Mouse (Mus musculus): ENCODE data around the gene Tubgcp5. TPM values are rescaled to one million over a fixed set of nuclear protein-coding genes. Genes with fewer than 3 reads are reported as not detected.
A peak's percentile ranks its signal among the peaks of the same experiment; 100 is the strongest.

The Tubgcp5 gene
- polyA plus RNA-seq (2014; fragmentation: Nextera tagmentation; extraction: Ambion mirVana): 31.6 and 33.0 TPM in 2 replicates

DNA sequence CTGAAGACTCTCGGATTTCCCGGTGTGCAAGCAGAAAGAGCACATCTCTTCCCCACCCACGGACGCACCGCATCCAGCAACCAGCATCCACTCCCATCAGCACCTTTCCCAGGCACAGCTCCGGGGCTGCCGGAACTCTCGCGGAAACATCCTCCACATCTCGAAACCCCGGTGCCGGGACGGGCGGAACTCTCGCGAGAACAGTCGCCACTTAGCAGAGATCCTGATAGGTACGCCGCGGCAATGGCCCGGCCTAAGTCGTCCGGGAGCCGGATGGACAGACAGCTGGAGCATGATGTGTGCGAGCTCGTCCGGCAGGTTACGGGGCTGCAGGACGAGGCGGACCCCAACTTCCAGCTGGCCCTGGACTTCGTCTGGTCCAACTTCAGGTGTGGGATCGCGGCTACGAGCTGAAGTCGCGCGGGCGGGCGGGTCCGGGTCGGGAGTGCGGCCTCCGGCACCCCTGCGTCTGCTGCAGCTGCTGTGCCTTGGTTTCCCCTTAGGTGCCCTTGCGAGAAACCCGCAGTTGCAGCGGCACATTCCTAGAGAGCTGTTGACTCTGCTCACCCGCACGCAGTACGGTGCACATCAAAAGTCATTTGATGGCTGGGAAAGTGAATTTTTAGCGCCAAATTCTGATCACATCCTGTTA lies at the start of gene Tubgcp5:
Gene Tubgcp5, plus strand, starts transcription at position 203 of the 652 bp plus-strand sequence.
- H3K4me2 ChIP-seq (ENCODE audit: low read depth, low read length): peak within 1 kb of the TSS; percentile 64
- ATAC-seq (replicated peaks; ENCODE audit: insufficient number of reproducible peaks, low FRiP score, low TSS enrichment, low read depth) (peak; percentile 99), DNase-seq (ENCODE audit: low spot score) (peak; percentile 98)
- under 1% methylated on average over 51 of the region's 51 CpGs for WGBS
- no peaks in the 10 kb centered on the region for H3K27me3 ChIP-seq (ENCODE audit: control insufficient read depth, insufficient read depth, low read length)
- peak within 1 kb of the TSS; percentile 87 for H3K9ac ChIP-seq (replicated peaks; ENCODE audit: low read length)
- H3K9me3 ChIP-seq (replicated peaks; ENCODE audit: control insufficient read depth, low read length): no peaks in the 10 kb centered on the region
- no peak within 1 kb of the TSS for H3K27ac ChIP-seq (replicated peaks; ENCODE audit: low read depth, low read length)
- H3K36me3 ChIP-seq (replicated peaks; ENCODE audit: control insufficient read depth, insufficient read depth, low read depth, low read length): peaks cover 6% of the 10 kb centered on the region
- peak within 1 kb of the TSS; percentile 85 for H3K4me3 ChIP-seq (ENCODE audit: low read depth, low read length)
- H3K4me1 ChIP-seq (ENCODE audit: control insufficient read depth, insufficient read depth, low read length): no peaks in the 10 kb centered on the region; the same call in 1 of the 2 replicates

GRCm38 (mm10) chr7:55744566-55745220 lies 49.3 kb upstream of the Tubgcp5 start:
- H3K27ac ChIP-seq (replicated peaks; ENCODE audit: low read depth, low read length): no peak overlapping the region
- H3K9me3 ChIP-seq (replicated peaks; ENCODE audit: control insufficient read depth, low read length): no peaks in the 10 kb centered on the region
- no peak for DNase-seq (ENCODE audit: low spot score)
- no peaks in the 10 kb centered on the region for H3K36me3 ChIP-seq (replicated peaks; ENCODE audit: control insufficient read depth, insufficient read depth, low read depth, low read length)
- H3K9ac ChIP-seq (replicated peaks; ENCODE audit: low read length): no peak overlapping the region
- WGBS: 52% methylated on average over 10 of the region's 10 CpGs
- H3K27me3 ChIP-seq (ENCODE audit: control insufficient read depth, insufficient read depth, low read length): no peaks in the 10 kb centered on the region
- H3K4me3 ChIP-seq (ENCODE audit: low read depth, low read length): no peak overlapping the region
- ATAC-seq (replicated peaks; ENCODE audit: insufficient number of reproducible peaks, low FRiP score, low TSS enrichment, low read depth): no peak
- H3K4me1 ChIP-seq (ENCODE audit: control insufficient read depth, insufficient read depth, low read length): no peaks in the 10 kb centered on the region
- H3K4me2 ChIP-seq (ENCODE audit: low read depth, low read length): no peak overlapping the region

DNA sequence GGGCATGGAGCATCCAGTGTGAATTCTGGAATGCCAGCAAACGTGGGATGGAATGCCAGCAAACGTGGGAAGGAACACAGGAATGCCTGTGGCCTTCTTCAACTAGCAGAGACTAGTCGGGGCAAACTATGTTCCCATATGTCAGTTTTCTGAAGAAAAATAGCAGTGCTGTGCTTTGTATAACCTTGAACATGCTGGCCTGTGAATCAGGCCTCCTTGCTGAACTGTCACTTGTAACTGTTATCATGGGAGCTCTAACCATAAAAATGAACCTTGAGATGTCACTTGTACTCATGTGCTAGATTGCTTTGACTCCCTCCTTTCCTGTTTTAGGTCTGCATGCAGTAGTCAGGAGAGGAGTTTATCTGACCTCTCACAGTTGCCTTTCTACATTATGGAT lies 43.1 kb upstream of the Tubgcp5 start:
- no peaks in the 10 kb centered on the region for H3K27me3 ChIP-seq (ENCODE audit: control insufficient read depth, insufficient read depth, low read length)
- no peak for DNase-seq (ENCODE audit: low spot score)
- no peak overlapping the region for H3K4me2 ChIP-seq (ENCODE audit: low read depth, low read length)
- H3K36me3 ChIP-seq (replicated peaks; ENCODE audit: control insufficient read depth, insufficient read depth, low read depth, low read length): no peaks in the 10 kb centered on the region
- ATAC-seq (replicated peaks; ENCODE audit: insufficient number of reproducible peaks, low FRiP score, low TSS enrichment, low read depth): no peak
- H3K4me1 ChIP-seq (ENCODE audit: control insufficient read depth, insufficient read depth, low read length): no peaks in the 10 kb centered on the region
- no peak overlapping the region for H3K27ac ChIP-seq (replicated peaks; ENCODE audit: low read depth, low read length)
- H3K9ac ChIP-seq (replicated peaks; ENCODE audit: low read length): no peak overlapping the region
- H3K4me3 ChIP-seq (ENCODE audit: low read depth, low read length): no peak overlapping the region
- no peaks in the 10 kb centered on the region for H3K9me3 ChIP-seq (replicated peaks; ENCODE audit: control insufficient read depth, low read length)
- 80% methylated on average over 3 of the region's 3 CpGs for WGBS

GRCm38 (mm10) chr7:55759346-55759745 lies 34.6 kb upstream of the Tubgcp5 start:
- no peak overlapping the region for H3K27ac ChIP-seq (replicated peaks; ENCODE audit: low read depth, low read length)
- DNase-seq (ENCODE audit: low spot score): no peak
- no peak overlapping the region for H3K4me2 ChIP-seq (ENCODE audit: low read depth, low read length)
- no peaks in the 10 kb centered on the region for H3K9me3 ChIP-seq (replicated peaks; ENCODE audit: control insufficient read depth, low read length)
- 60% methylated on average over 3 of the region's 3 CpGs for WGBS
- H3K4me1 ChIP-seq (ENCODE audit: control insufficient read depth, insufficient read depth, low read length): no peaks in the 10 kb centered on the region
- H3K4me3 ChIP-seq (ENCODE audit: low read depth, low read length): no peak overlapping the region
- ATAC-seq (replicated peaks; ENCODE audit: insufficient number of reproducible peaks, low FRiP score, low TSS enrichment, low read depth): no peak
- H3K9ac ChIP-seq (replicated peaks; ENCODE audit: low read length): no peak overlapping the region
- H3K27me3 ChIP-seq (ENCODE audit: control insufficient read depth, insufficient read depth, low read length): no peaks in the 10 kb centered on the region
- H3K36me3 ChIP-seq (replicated peaks; ENCODE audit: control insufficient read depth, insufficient read depth, low read depth, low read length): no peaks in the 10 kb centered on the region

DNA sequence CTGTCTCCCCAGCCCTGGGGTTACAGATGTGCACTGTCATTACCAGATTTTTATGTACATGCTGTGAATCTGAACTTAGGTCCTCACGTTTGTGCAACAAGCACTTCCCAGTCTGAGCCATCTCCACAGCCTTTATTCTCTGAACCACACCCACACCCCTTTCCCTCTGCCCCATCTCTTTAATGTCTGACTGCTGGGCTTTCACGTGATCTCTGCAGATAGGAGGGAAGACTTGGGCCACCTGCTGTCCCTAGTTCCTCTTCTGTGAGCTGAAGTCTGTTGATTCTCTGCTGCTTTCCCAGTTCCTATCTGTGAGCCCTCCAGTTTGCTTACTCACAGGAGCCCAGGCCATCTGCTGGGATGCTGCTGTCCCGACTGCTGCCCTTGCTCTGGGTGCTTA lies 26.0 kb upstream of the Tubgcp5 start, which contains the start of gene Siglech:
Gene Siglech, plus strand, starts transcription at position 253 of the 400 bp plus-strand sequence.
- Histone ChIP-seq H3K36me3 (replicated peaks; ENCODE audit: control insufficient read depth, insufficient read depth, low read depth, low read length) (no peaks in the 10 kb centered on the region), H3K4me1 (ENCODE audit: control insufficient read depth, insufficient read depth, low read length) (no peaks in the 10 kb centered on the region), H3K4me2 (ENCODE audit: low read depth, low read length) (no peak within 1 kb of the TSS), H3K27ac (replicated peaks; ENCODE audit: low read depth, low read length) (no peak within 1 kb of the TSS), H3K9me3 (replicated peaks; ENCODE audit: control insufficient read depth, low read length) (no peaks in the 10 kb centered on the region), H3K9ac (replicated peaks; ENCODE audit: low read length) (no peak within 1 kb of the TSS), H3K27me3 (ENCODE audit: control insufficient read depth, insufficient read depth, low read length) (no peaks in the 10 kb centered on the region), H3K4me3 (ENCODE audit: low read depth, low read length) (no peak within 1 kb of the TSS)
- no peak for DNase-seq (ENCODE audit: low spot score)
- WGBS: 48% methylated on average over 3 of the region's 3 CpGs
- no peak for ATAC-seq (replicated peaks; ENCODE audit: insufficient number of reproducible peaks, low FRiP score, low TSS enrichment, low read depth)

DNA sequence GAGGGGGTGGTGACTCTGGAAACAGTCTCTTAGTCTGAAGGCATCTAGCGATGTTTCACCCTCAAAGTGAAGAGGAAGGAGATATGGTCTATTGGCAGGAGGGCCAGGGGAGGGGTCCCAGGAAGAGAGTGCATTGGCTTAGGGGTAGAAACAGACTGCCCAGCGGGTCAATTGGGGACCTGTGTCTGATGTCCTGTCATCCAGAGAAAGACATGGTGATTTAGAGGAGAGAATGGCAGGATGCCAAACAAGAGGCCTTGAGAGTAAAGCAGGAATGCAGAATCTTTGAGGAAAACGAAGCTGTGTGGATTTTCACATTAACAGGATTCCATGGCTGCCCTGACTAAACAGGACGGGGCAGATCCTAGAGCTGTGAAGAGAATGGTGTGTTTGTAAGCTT lies 13.9 kb upstream of the Tubgcp5 start:
- Histone ChIP-seq H3K9ac (replicated peaks; ENCODE audit: low read length) (no peak overlapping the region), H3K27me3 (ENCODE audit: control insufficient read depth, insufficient read depth, low read length) (no peaks in the 10 kb centered on the region), H3K36me3 (replicated peaks; ENCODE audit: control insufficient read depth, insufficient read depth, low read depth, low read length) (no peaks in the 10 kb centered on the region), H3K9me3 (replicated peaks; ENCODE audit: control insufficient read depth, low read length) (no peaks in the 10 kb centered on the region), H3K27ac (replicated peaks; ENCODE audit: low read depth, low read length) (no peak overlapping the region), H3K4me1 (ENCODE audit: control insufficient read depth, insufficient read depth, low read length) (no peaks in the 10 kb centered on the region), H3K4me3 (ENCODE audit: low read depth, low read length) (no peak overlapping the region), H3K4me2 (ENCODE audit: low read depth, low read length) (no peak overlapping the region)
- ATAC-seq (replicated peaks; ENCODE audit: insufficient number of reproducible peaks, low FRiP score, low TSS enrichment, low read depth) (no peak), DNase-seq (ENCODE audit: low spot score) (no peak)
- 70% methylated on average over 4 of the region's 4 CpGs for WGBS

DNA sequence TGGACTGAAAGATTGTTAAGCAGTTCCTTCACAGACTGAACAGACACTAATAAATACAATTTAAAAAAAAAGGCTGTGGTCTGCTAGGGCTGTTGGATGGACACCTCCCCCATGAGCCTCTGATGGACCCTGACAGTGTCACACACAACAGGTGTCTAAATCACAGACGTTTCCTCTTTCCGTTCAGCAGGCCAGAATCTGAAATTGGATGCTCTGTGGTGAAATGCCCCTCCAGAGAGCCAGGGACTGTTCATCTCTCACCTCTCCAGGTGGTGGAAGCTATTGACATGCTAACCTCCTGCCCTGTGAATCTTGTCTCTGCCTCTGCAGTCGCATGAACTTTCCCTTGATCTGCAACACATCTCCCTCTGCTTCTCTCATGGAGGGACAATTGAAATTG lies 11.5 kb upstream of the Tubgcp5 start:
- ATAC-seq (replicated peaks; ENCODE audit: insufficient number of reproducible peaks, low FRiP score, low TSS enrichment, low read depth): no peak
- no peaks in the 10 kb centered on the region for H3K9me3 ChIP-seq (replicated peaks; ENCODE audit: control insufficient read depth, low read length)
- H3K27ac ChIP-seq (replicated peaks; ENCODE audit: low read depth, low read length): no peak overlapping the region
- H3K27me3 ChIP-seq (ENCODE audit: control insufficient read depth, insufficient read depth, low read length): no peaks in the 10 kb centered on the region
- H3K4me1 ChIP-seq (ENCODE audit: control insufficient read depth, insufficient read depth, low read length): no peaks in the 10 kb centered on the region
- WGBS: 66% methylated on average over 3 of the region's 3 CpGs
- H3K4me2 ChIP-seq (ENCODE audit: low read depth, low read length): no peak overlapping the region
- no peaks in the 10 kb centered on the region for H3K36me3 ChIP-seq (replicated peaks; ENCODE audit: control insufficient read depth, insufficient read depth, low read depth, low read length)
- H3K4me3 ChIP-seq (ENCODE audit: low read depth, low read length): no peak overlapping the region
- H3K9ac ChIP-seq (replicated peaks; ENCODE audit: low read length): no peak overlapping the region
- no peak for DNase-seq (ENCODE audit: low spot score)

DNA sequence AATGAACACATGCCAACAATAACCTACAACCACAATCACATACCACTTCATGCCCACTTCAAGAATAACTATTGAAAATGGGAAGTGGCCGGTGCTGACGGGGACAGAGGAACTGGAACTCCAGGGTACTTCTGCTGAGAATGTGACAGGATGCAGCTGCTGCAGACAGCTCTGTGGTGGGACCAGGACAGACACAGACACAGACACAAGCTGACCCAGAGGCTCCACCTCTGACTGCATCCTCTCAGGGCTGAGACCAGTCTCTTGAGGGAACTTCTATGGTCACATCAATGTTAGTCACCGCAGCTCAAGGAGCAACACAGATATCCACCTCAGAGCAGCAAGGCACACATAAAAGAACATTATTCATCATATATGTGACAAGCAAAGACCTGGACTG lies 9.4 kb upstream of the Tubgcp5 start:
- Histone ChIP-seq H3K27me3 (ENCODE audit: control insufficient read depth, insufficient read depth, low read length) (no peaks in the 10 kb centered on the region), H3K9ac (replicated peaks; ENCODE audit: low read length) (no peak overlapping the region), H3K4me3 (ENCODE audit: low read depth, low read length) (no peak overlapping the region), H3K36me3 (replicated peaks; ENCODE audit: control insufficient read depth, insufficient read depth, low read depth, low read length) (no peaks in the 10 kb centered on the region), H3K9me3 (replicated peaks; ENCODE audit: control insufficient read depth, low read length) (no peaks in the 10 kb centered on the region), H3K4me1 (ENCODE audit: control insufficient read depth, insufficient read depth, low read length) (no peaks in the 10 kb centered on the region), H3K4me2 (ENCODE audit: low read depth, low read length) (no peak overlapping the region), H3K27ac (replicated peaks; ENCODE audit: low read depth, low read length) (no peak overlapping the region)
- DNase-seq (ENCODE audit: low spot score) (no peak), ATAC-seq (replicated peaks; ENCODE audit: insufficient number of reproducible peaks, low FRiP score, low TSS enrichment, low read depth) (no peak)
- WGBS: 87% methylated on average over 3 of the region's 3 CpGs

All from embryonic facial prominence, embryonic 11.5 days (tissue).